Mouse (Mus musculus) midbrain, embryonic 15.5 days (tissue): Measurements from ENCODE around the gene Plin1. TPM values are rescaled to one million over a fixed set of nuclear protein-coding genes. Genes with fewer than 3 reads are reported as not detected.

Source experiments
- ATAC-seq: fragments of 200-750 bp; cut with Nextera tagmentation; replicated peaks from 2 replicates; pipeline ENCODE4 v1.8.0; 2017; ENCODE audit warnings: moderate TSS enrichment
- H3K27ac ChIP-seq: fragments of 300-500 bp; sonication (generic); 2 replicates; pipeline ENCODE4 v1.5.1; 2015; ENCODE audit warnings: mild to moderate bottlenecking, inconsistent platforms
- H3K27me3 ChIP-seq: fragments of 300-500 bp; sonication (generic); replicated peaks from 2 replicates; pipeline ENCODE4 v1.6.1; 2015; ENCODE audit warnings: inconsistent platforms
- H3K36me3 ChIP-seq: fragments of 300-500 bp; sonication (generic); replicated peaks from 2 replicates; pipeline ENCODE4 v1.6.1; 2015; ENCODE audit warnings: inconsistent platforms
- H3K4me1 ChIP-seq: fragments of 300-500 bp; sonication (generic); 2 replicates; pipeline ENCODE4 v1.6.1; 2015; ENCODE audit warnings: inconsistent platforms
- H3K4me2 ChIP-seq: fragments of 300-500 bp; sonication (generic); 2 replicates; pipeline ENCODE4 v1.6.1; 2015; ENCODE audit warnings: inconsistent platforms, mild to moderate bottlenecking, moderate library complexity
- H3K4me3 ChIP-seq: fragments of 300-500 bp; sonication (generic); 2 replicates; pipeline ENCODE4 v1.5.1; 2015; ENCODE audit warnings: mild to moderate bottlenecking, inconsistent platforms
- H3K9ac ChIP-seq: fragments of 300-500 bp; sonication (generic); 2 replicates; pipeline ENCODE4 v1.6.1; 2015; ENCODE audit warnings: mild to moderate bottlenecking, inconsistent platforms
- H3K9me3 ChIP-seq: fragments of 300-500 bp; sonication (generic); 2 replicates; pipeline ENCODE4 v1.6.1; 2016; ENCODE audit warnings: inconsistent platforms
- WGBS: fragments of 180-500 bp; shearing (Covaris S2); methylation state at CpG from one replicate; pipeline ENCODE4 v1.1.7; 2015; ENCODE audit warnings: mixed read lengths; 5-methylcytosine and 5-hydroxymethylcytosine counted together
- polyA plus RNA-seq: library from polyadenylated mRNA; unstranded; fragments of >200 nt; fragmentation: Nextera tagmentation; extraction: Ambion mirVana; gene quantifications from 2 replicates; pipeline ENCODE4 v1.2.1, GENCODE M21; 2015

Plin1 gene
- 0.27 TPM in 1 of 2 replicates, not detected in the other for polyA plus RNA-seq

- ATAC-seq, result no peak
- no peaks in the 10 kb centered on the region for H3K36me3 ChIP-seq
- no peak within 1 kb of the TSS for H3K4me2 ChIP-seq
- H3K4me3 ChIP-seq, result no peak within 1 kb of the TSS
- WGBS, result 69% methylated on average over 4 of the region's 4 CpGs
- no peaks in the 10 kb centered on the region for H3K9me3 ChIP-seq
- H3K9ac ChIP-seq, result no peak within 1 kb of the TSS
- no peaks in the 10 kb centered on the region for H3K27me3 ChIP-seq
- no peak within 1 kb of the TSS for H3K27ac ChIP-seq
- no peaks in the 10 kb centered on the region for H3K4me1 ChIP-seq
These were observed at the start of gene Plin1 for GRCm38 (mm10) chr7:79732622-79733021. Gene Plin1, minus strand, starts transcription at chr7:79732903.

- Histone ChIP-seq H3K4me2 (no peak overlapping the region), H3K27me3 (no peaks in the 10 kb centered on the region), H3K4me1 (peaks cover 4% of the 10 kb centered on the region; the same call in 1 of the 2 replicates), H3K4me3 (no peak overlapping the region), H3K9me3 (no peaks in the 10 kb centered on the region), H3K9ac (no peak overlapping the region), H3K36me3 (no peaks in the 10 kb centered on the region), H3K27ac (no peak overlapping the region)
- no peak for ATAC-seq
- 65% methylated on average over 2 of the region's 2 CpGs for WGBS
These were observed 49.8 kb upstream of the Plin1 start for GRCm38 (mm10) chr7:79782516-79782855.

- Histone ChIP-seq H3K36me3 (no peaks in the 10 kb centered on the region), H3K4me2 (no peak overlapping the region), H3K27ac (no peak overlapping the region), H3K4me3 (no peak overlapping the region), H3K27me3 (no peaks in the 10 kb centered on the region), H3K9ac (no peak overlapping the region), H3K4me1 (peaks cover 4% of the 10 kb centered on the region; the same call in 1 of the 2 replicates), H3K9me3 (no peaks in the 10 kb centered on the region)
- no peak for ATAC-seq
- 77% methylated on average over 11 of the region's 11 CpGs for WGBS
These were observed 49.3 kb upstream of the Plin1 start for GRCm38 (mm10) chr7:79781826-79782515.

- H3K9me3 ChIP-seq, result no peaks in the 10 kb centered on the region
- 0 out of 2 replicates have a peak overlapping the region, but pooled peaks have one; percentile 2 for H3K4me3 ChIP-seq
- ATAC-seq, result 0 out of 2 replicates have a peak, but pooled peaks have one; percentile 24
- WGBS, result 32% methylated on average over 16 of the region's 16 CpGs
- no peak overlapping the region for H3K27ac ChIP-seq
- no peaks in the 10 kb centered on the region for H3K36me3 ChIP-seq
- H3K4me1 ChIP-seq, result peaks cover 4% of the 10 kb centered on the region; the same call in 1 of the 2 replicates
- H3K9ac ChIP-seq, result no peak overlapping the region
- no peaks in the 10 kb centered on the region for H3K27me3 ChIP-seq
- H3K4me2 ChIP-seq, result peak overlapping the region; percentile 44
These were observed 48.2 kb upstream of the Plin1 start for GRCm38 (mm10) chr7:79780647-79781626.

GRCm38 (mm10) chr7:79771561-79772512, 39.1 kb upstream of the Plin1 start:
- no peaks in the 10 kb centered on the region for H3K36me3 ChIP-seq
- 46% methylated on average over 15 of the region's 15 CpGs for WGBS

GRCm38 (mm10) chr7:79769664-79770063, 37.0 kb upstream of the Plin1 start:
- H3K27ac ChIP-seq, result no peak overlapping the region
- H3K9me3 ChIP-seq, result no peaks in the 10 kb centered on the region
- no peak overlapping the region for H3K9ac ChIP-seq
- no peaks in the 10 kb centered on the region for H3K4me1 ChIP-seq
- no peak overlapping the region for H3K4me2 ChIP-seq
- no peak for ATAC-seq
- no peaks in the 10 kb centered on the region for H3K27me3 ChIP-seq
- WGBS, result 91% methylated on average over 3 of the region's 3 CpGs
- H3K36me3 ChIP-seq, result no peaks in the 10 kb centered on the region
- H3K4me3 ChIP-seq, result no peak overlapping the region

More at GRCm38 (mm10) chr7:79771561-79772512, 39.1 kb upstream of the Plin1 start:
- H3K4me2 ChIP-seq, result no peak overlapping the region
- H3K4me1 ChIP-seq, result no peaks in the 10 kb centered on the region
- no peak overlapping the region for H3K9ac ChIP-seq
- H3K27me3 ChIP-seq, result no peaks in the 10 kb centered on the region
- H3K4me3 ChIP-seq, result no peak overlapping the region
- ATAC-seq, result no peak
- H3K9me3 ChIP-seq, result no peaks in the 10 kb centered on the region
- H3K27ac ChIP-seq, result no peak overlapping the region

GRCm38 (mm10) chr7:79765991-79766390, 33.3 kb upstream of the Plin1 start:
- Histone ChIP-seq H3K4me2 (no peak overlapping the region), H3K9ac (no peak overlapping the region), H3K4me3 (no peak overlapping the region), H3K9me3 (no peaks in the 10 kb centered on the region), H3K27me3 (no peaks in the 10 kb centered on the region), H3K4me1 (no peaks in the 10 kb centered on the region), H3K27ac (no peak overlapping the region), H3K36me3 (no peaks in the 10 kb centered on the region)
- 60% methylated on average over 1 of the region's 1 CpGs for WGBS
- no peak for ATAC-seq

GRCm38 (mm10) chr7:79762106-79762505, 29.4 kb upstream of the Plin1 start:
- no peaks in the 10 kb centered on the region for H3K27me3 ChIP-seq
- H3K27ac ChIP-seq, result no peak overlapping the region
- H3K9ac ChIP-seq, result no peak overlapping the region
- H3K9me3 ChIP-seq, result no peaks in the 10 kb centered on the region
- ATAC-seq, result no peak
- H3K4me1 ChIP-seq, result no peaks in the 10 kb centered on the region
- no peak overlapping the region for H3K4me2 ChIP-seq
- H3K36me3 ChIP-seq, result no peaks in the 10 kb centered on the region
- WGBS, result 79% methylated on average over 8 of the region's 8 CpGs
- H3K4me3 ChIP-seq, result no peak overlapping the region

- H3K27me3 ChIP-seq, result no peaks in the 10 kb centered on the region
- WGBS, result 82% methylated on average over 5 of the region's 5 CpGs
- ATAC-seq, result no peak
- no peaks in the 10 kb centered on the region for H3K9me3 ChIP-seq
- H3K4me1 ChIP-seq, result no peaks in the 10 kb centered on the region
- no peak overlapping the region for H3K4me3 ChIP-seq
- H3K27ac ChIP-seq, result no peak overlapping the region
- no peak overlapping the region for H3K4me2 ChIP-seq
- H3K9ac ChIP-seq, result no peak overlapping the region
- no peaks in the 10 kb centered on the region for H3K36me3 ChIP-seq
These were observed 28.6 kb upstream of the Plin1 start for GRCm38 (mm10) chr7:79761124-79761876.

GRCm38 (mm10) chr7:79759766-79760165, 27.1 kb upstream of the Plin1 start:
- Histone ChIP-seq H3K4me1 (no peaks in the 10 kb centered on the region), H3K4me3 (no peak overlapping the region), H3K9me3 (no peaks in the 10 kb centered on the region), H3K27ac (no peak overlapping the region), H3K9ac (no peak overlapping the region), H3K27me3 (no peaks in the 10 kb centered on the region), H3K36me3 (no peaks in the 10 kb centered on the region), H3K4me2 (no peak overlapping the region)
- no peak for ATAC-seq

- WGBS, result 76% methylated on average over 6 of the region's 6 CpGs
- Histone ChIP-seq H3K9me3 (no peaks in the 10 kb centered on the region), H3K36me3 (no peaks in the 10 kb centered on the region), H3K27ac (no peak overlapping the region), H3K4me2 (no peak overlapping the region), H3K4me1 (no peaks in the 10 kb centered on the region), H3K9ac (no peak overlapping the region), H3K27me3 (no peaks in the 10 kb centered on the region), H3K4me3 (no peak overlapping the region)
- ATAC-seq, result no peak
These were observed 25.5 kb upstream of the Plin1 start for GRCm38 (mm10) chr7:79758176-79758575.
